Mouse (Mus musculus): ENCODE data around the gene Stat5b.

DNA sequence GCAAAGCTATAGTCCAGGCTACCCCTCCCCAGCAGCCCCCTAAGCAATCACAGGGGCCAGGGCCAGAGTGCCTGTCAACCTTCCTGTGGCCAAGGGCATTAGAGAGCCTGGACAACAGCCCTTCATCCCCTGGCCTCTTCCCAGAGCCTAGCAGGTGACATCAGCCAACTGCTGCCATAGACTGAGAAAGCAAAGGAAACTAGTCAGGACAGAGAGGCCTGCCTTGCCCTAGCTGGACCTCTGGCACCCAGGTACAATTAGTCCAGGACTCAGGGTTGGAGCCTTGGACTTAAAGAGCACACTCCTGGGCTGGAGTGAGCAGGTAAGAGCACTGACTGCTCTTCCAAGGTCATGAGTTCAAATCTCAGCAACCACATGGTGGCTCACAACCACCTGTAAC lies 34.9 kb upstream of the Stat5b start:
- TF ChIP-seq CTCF (IDR thresholded peaks at IDR 0.05; ENCODE audit: extremely low read depth, insufficient read depth, insufficient read length, insufficient replicate concordance) (no peak), POLR2A (IDR thresholded peaks at IDR 0.05; ENCODE audit: low read depth, low read length) (no peak)

Data from spleen, adult 2 months (tissue).